Mouse (Mus musculus): ENCODE results near the gene Zfp970.
"Not testable (repeated sequence)": the region's sequence is repeated elsewhere in the genome, so short reads cannot be mapped to it uniquely, and the experiment has no call there.

Zfp970 gene

DNA sequence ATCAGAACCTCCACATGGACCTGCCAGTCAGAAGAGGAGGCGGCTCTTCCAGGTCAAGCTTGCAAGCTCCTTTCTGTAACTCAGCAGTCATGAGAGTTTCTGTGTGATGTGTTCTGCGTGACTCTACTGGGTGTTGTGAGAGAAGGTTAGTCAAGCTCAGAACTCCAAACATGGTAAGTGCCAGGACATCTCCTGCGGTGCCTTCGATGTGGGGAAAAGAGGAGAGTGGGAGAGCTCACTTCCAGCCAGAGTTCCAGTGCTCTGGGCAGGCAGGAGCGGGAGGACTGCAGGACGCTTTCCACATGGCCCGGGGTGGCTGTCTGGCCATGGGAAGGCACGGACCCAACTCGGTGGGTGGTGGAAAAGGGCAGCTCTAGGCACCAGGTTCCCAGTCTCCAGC is at the start of gene Zfp970:
Gene Zfp970 (plus strand): TSS at position 58 of the 400 bp plus-strand sequence.
- in situ Hi-C loops (cut with MboI): not testable (repeated sequence)

DNA sequence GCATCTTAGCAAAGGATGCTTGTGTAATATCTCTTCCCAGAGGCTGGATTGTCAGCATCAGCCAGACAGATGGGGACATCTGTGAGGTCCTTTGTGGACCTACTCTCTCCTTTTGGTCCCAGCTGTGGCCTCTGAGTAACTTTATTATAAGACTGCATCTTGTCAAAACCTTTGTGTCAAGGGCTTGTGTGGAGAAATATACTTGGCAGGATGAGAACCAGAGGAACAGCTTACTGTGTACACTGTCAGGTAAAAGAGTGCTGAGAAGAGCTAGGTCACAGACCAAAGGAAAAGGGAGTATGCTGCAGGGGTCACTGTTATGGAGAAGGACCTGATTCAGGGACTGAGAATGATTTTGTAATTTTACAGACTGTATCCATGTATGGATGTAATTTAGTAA is 3.7 kb downstream of the Zfp970 start:
- in situ Hi-C loops (cut with MboI): not testable (repeated sequence)

DNA sequence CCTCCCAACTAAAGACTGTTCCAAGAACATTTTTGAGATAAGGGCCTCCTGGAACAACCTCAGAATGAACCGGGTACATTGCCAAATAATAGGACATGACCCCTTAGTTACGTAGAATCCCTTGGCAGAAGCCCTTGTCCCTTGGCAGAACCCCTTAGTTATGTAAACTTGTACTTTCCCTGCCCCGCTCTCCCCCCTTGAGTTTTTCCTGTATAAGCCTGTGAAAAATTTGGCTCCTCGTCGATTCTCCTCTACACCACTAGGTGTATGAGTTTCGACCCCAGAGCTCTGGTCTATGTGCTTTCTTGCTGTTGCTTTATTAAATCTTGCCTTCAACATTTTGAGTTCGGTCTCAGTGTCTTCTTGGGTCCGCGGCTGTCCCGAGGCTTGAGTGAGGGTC is 7.7 kb downstream of the Zfp970 start:
- in situ Hi-C loops (cut with MboI): not testable (repeated sequence)

DNA sequence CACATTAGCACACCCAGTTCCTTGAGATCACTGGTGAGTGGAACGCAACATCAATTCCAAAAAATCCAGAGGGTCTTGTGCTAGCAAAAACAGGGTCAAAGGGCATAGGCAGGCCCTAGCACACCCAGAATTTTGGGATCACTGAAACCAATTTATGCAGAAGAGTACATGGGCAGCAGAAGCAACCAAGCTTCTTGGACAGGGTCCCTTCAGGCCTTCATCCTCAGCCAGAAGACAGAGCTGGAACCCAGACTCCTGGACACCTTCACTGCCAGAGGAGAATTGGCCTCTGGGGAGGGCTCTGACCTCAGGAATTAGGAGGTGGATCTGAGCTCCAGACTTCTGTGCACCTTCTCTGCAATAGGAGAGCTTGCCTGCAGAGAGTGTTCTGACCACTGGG is 17.4 kb downstream of the Zfp970 start:
- in situ Hi-C loops (cut with MboI): not testable (repeated sequence)

DNA sequence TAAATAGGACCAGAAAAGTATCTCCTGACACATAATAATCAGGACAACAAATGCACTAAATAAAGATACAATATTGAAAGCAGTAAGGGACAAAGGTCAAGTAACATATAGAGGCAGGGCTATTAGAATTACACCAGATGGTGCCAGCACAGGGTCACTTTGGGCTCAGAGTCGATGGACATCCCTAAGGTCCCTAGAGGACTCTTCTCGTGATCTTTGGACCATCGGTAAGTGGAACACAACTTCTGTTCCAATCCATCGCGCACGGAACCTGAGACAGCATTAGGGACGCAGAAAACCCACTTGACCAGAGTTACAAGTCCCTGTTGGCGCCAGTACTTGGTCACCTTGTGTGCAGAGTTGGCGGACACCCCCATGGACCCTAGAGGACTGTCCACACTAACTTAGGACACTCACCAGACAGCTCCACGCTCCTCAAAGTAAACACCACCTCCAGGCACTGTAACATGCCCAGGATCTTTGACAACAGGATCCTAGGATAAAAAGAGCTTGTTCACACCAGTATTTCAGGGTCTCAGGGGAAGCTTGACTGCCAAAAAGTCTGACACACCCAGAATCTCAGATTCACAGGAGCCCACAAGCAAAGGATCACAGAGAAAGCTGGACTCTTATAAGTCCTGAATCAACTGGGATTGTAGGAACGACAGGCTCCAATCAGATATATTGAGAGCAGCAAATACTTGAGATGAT is 18.9 kb downstream of the Zfp970 start:
- in situ Hi-C loops (cut with MboI): not testable (repeated sequence)

DNA sequence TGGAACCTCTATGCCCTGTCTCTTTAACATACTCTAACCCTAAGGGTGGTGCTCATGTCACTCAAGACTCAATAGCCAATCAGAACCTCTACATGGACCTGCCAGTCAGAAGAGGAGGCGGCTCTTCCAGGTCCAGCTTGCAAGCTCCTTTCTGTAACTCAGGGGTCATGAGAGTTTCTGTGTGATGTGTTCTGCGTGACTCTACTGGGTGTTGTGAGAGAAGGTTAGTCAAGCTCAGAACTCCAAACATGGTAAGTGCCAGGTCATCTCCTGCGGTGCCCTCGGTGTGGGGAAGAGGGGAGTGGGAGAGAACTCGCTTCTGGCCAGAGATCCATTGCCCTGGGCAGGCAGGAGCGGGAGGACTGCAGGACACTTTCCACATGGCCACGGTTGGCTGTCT is 33.5 kb downstream of the Zfp970 start, which contains the start of gene Gm14403:
Gene Gm14403 (plus strand): TSS at position 149 of the 400 bp plus-strand sequence.
- in situ Hi-C loops (cut with MboI): not testable (repeated sequence)

DNA sequence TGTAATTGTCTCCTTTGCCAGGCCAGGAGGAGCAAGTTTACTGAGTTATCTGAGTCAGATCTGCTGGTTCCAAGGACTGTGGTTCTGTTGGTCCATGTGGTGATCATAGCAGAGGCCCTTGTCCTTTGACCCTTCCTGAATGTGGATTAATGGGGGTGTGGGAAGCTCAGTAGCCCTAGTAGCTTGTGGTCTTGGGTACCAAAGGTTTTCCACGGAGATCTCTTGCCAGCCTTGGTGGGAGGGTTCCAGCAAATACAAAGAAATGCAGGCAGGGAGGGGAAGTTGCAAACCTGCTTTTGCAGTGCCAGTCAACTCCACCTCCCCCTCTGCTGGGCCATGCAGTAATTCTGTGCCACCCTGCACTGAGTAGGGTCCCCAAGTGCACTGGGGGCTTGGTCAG is 34.6 kb downstream of the Zfp970 start:
- in situ Hi-C loops (cut with MboI): not testable (repeated sequence)

DNA sequence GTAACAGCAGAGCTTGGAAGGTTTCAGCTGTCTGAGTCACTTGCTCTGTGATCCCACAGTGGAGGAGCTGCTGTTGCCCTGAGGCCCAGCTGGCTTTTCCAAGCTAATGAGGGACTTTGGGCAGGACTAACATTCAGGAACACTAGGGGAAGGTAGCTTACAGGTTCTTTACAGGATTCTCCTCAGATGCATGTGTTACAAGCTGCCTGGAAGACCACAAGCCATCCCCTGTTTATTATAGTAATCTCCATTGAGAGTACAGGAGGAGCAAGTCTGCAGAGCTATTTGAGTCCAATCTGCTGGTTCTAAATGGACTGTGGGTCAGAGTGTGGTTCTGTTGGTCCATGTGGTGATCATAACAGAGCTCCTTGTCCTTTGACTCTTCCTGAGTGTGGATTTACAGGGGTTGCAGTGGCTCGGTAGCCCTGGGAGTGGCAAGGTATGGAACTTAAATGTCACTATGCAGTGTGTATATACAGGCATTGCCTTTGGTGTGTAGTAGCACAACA is 40.7 kb downstream of the Zfp970 start:
- in situ Hi-C loops (cut with MboI): not testable (repeated sequence)

DNA sequence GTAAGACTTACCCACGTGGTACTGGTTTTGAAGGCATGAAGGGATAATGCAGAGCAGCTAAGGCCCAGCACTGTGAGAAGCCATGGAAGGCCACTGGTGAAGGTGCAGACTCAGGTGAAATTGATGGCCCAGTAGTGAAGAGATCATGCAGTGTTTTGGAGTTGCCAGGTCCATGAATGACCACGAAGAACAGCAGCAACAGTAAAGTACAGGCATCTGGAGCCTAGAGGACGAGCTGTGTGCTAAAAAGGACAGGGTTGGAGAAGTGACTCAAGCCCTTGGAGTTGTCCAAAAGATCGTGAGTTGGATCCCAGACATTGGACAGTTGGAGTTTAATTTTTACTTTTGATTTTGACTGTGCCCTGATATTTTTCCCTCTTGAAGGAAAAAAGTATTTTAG is 46.8 kb downstream of the Zfp970 start:
- in situ Hi-C loops (cut with MboI): not testable (repeated sequence)

DNA sequence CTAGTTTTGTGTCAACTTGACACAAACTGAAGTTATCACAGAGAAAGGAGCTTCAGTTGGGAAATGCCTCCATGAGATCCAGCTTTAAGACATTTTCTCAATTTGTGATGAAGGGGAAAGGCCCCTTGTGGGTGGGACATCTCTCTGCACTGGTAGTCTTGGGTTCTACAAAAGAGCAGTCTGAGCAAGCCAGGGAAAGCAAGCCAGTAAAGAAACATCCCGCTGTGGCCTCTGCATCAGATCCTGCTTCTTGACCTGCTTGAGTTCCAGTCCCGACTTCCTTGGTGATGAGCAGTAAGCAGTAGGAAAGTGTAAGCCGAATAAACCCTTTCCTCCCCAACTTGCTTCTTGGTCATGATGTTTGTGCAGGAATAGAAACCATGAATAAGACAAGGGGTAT is 47.4 kb downstream of the Zfp970 start:
- in situ Hi-C loops (cut with MboI): not testable (repeated sequence)

DNA sequence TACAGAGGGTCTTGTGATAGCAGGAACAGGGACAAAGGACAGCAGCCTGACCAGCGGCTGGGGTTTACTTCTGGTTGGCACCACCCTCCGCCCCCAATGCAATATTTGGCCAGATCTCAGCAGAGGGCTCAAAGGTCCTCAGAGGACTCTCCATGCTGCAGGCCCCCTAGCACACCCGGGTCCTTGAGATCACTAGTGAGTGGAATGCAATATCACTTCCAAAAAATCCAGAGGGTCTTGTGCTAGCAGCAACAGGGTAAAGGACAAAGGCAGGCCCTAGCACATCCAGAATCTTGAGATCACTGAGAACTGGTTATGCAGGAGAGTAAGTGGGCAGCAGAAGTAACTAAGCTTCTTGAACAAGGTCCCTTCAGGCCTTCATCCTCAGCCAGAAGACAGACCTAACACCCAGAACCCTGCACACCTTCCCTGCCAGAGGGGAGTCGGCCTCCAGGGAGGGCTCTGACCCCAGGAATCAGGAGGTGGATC is 49.5 kb downstream of the Zfp970 start:
- in situ Hi-C loops (cut with MboI): not testable (repeated sequence)

DNA sequence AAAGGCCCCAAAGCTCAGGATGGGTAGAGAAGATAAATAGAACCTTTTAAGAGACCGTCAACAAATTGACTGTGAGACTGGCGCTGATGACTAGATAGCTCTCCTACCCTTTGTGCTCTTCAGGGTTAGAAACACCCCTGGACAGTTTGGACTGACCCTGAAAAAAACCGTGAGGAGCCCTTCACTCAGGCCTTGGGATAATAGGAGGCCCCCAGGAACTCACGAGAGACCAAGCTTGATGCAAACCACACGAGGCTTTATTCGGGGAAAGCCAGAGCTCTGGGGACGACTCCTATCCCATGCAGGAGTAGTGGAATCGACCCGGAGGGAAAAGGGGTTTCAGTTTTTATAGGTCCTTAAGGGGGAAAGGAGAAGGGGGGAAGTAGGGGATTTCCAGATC is 53.2 kb downstream of the Zfp970 start:
- in situ Hi-C loops (cut with MboI): not testable (repeated sequence)

DNA sequence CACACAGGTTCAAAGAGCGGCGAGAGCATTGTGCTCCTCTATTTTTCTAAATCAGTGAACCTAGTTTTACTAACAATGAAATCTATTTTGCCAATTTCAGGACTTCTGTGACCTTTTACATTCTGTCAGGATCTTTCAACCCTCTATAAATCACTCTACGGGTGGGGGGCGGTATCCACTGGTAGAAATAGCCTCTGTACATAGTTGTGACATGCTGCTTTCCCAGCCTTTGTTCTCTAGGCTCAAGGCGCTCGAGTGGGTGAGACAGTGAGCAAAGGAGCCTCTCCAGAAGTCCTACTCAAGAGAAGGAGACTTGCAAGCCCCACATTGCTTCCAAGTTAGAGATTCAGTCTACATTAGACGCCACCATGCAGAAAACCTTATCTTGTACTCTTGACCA is 53.8 kb downstream of the Zfp970 start:
- in situ Hi-C loops (cut with MboI): not testable (repeated sequence)

DNA sequence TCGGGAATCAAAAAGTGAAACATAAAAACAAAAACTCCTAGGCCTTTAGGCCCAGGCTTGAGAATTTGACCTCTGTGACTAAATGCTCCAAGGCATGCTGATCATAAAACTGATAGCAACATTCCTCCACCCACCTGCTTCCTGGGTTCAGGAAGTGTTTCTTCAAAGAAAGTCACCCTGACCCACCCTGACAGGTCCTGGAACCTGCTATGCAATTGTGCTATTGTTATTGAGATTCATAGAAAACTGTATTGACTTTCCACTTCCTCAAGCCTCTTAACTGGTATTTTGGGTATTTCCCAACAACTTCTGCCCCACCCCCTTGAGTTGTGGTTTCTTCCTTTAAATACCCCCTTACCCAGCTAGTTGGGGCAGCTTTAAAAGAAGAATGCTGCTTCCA is 54.4 kb downstream of the Zfp970 start:
- in situ Hi-C loops (cut with MboI): not testable (repeated sequence)

DNA sequence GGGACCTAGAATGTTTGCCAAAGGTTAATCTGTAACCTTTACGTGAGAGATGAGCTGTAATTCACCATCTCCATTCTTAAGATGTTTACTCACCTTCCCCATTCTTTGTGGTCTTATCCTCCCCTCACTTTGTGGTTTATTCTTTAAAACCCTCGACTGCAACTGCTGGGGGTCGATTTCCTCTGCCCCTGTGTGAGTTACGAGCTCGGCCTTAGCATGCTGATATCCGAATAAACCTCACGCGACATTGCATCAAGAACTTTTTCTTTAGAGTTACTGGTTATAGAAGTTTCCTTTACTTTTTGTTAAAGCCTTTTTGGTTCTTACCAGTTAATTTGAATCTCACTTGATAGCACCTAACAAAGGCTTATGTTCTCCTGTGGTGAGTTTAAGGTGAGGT is 55.5 kb downstream of the Zfp970 start:
- in situ Hi-C loops (cut with MboI): no loop called here

DNA sequence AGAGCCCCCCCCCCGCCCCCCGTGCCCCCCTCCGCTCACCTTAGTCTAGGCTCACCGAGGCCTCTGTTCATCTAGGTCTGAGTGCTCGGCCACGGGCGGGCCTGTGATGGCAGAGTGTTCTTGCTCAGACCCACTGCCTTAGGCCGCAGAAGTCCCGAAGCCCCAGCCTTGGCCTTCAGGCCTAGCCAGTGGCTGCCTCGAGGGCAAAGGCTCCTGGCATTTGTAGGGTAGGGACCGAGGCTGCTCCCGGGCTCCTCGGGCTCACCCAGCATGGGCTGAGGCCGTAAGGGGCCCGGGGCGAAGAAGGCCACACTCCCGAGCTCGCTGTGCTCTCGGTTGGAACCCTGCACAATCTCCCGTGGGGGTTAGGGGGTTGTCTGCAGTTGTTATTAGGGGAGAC is 58.5 kb downstream of the Zfp970 start:
- in situ Hi-C loops (cut with MboI): no loop called here

DNA sequence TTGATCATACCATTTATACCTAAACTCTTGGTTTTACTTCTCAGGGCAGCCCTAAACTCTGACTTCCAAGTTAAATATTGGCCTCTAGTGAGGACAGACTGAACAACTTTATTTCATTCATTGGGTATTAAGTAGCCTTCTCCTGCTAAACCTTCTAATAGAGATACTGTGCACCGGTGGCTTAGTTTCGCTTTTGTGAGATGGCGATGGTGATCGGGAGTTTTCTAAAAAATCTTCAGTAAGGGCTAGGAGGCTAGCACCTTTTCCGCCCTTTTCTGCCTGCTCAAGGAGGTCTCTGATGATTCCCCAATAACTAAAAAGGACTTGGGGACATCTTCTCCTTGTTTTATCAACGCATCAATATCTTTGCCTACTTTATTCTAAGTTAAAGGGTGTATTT is 59.1 kb downstream of the Zfp970 start:
- in situ Hi-C loops (cut with MboI): not testable (repeated sequence)

DNA sequence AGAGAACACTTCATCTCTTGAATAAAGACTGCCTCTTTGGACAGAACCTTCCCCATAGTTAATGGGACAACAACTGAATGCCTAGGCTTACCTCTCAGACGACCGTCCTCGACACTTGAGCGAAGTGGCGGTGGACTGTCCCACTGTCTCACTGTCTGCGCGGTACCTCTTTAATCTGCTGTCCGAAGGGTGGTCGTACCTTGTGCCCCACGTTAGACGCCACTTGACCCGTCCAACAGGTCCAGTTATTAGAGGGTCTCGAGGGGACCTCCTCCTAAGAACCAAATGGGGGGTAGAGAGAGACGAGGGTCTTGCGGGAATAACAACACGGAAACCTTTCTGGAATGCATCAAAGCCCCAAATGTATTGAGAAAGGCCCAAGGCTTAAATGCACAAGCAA is 59.6 kb downstream of the Zfp970 start:
- in situ Hi-C loops (cut with MboI): not testable (repeated sequence)

Data from mature B cell (primary cell).